Mouse (Mus musculus) midbrain, postnatal 0 days (tissue): ENCODE results near the gene Tnxb. TPM values are rescaled to one million over a fixed set of nuclear protein-coding genes. Genes with fewer than 3 reads are reported as not detected.
A peak's percentile ranks its signal among the peaks of the same experiment; 100 is the strongest.

Source experiments
- ATAC-seq: fragments of 200-750 bp; cut with Nextera tagmentation; 2 replicates; pipeline ENCODE4 v1.8.0; 2017; ENCODE audit warnings: moderate number of reproducible peaks, mild to moderate bottlenecking, moderate TSS enrichment, moderate library complexity; ENCODE audit not compliant: low FRiP score
- DNase-seq: peaks from one replicate; pipeline ENCODE4 v3.0.0-alpha.2; 2015; ENCODE audit warnings: low spot score
- H3K27ac ChIP-seq: fragments of 300-500 bp; sonication (generic); 2 replicates; pipeline ENCODE4 v1.5.1; 2014; ENCODE audit warnings: low read depth, mild to moderate bottlenecking, low read length, mixed read lengths
- H3K27me3 ChIP-seq: fragments of 300-500 bp; sonication (generic); 2 replicates; pipeline ENCODE4 v1.6.1; 2014; ENCODE audit warnings: low read length, control low read depth, mixed read lengths; ENCODE audit not compliant: insufficient read depth
- H3K36me3 ChIP-seq: fragments of 300-500 bp; sonication (generic); 2 replicates; pipeline ENCODE4 v1.6.1; 2014; ENCODE audit warnings: low read length, control low read depth, mixed read lengths; ENCODE audit not compliant: insufficient read depth
- H3K4me1 ChIP-seq: fragments of 300-500 bp; sonication (generic); 2 replicates; pipeline ENCODE4 v1.6.1; 2014; ENCODE audit warnings: mild to moderate bottlenecking, control low read depth, antibody characterized with exemption, low read length, mixed read lengths; ENCODE audit not compliant: insufficient read depth
- H3K4me2 ChIP-seq: fragments of 300-500 bp; sonication (generic); 2 replicates; pipeline ENCODE4 v1.6.1; 2014; ENCODE audit warnings: low read depth, mild to moderate bottlenecking, low read length, mixed read lengths; ENCODE audit not compliant: poor library complexity, severe bottlenecking
- H3K4me3 ChIP-seq: fragments of 300-500 bp; sonication (generic); 2 replicates; pipeline ENCODE4 v1.5.1; 2014; ENCODE audit warnings: low read depth, mild to moderate bottlenecking, low read length, moderate library complexity
- H3K9ac ChIP-seq: fragments of 300-500 bp; sonication (generic); replicated peaks from 2 replicates; pipeline ENCODE4 v1.6.1; 2014; ENCODE audit warnings: mild to moderate bottlenecking, low read length, moderate library complexity, mixed read lengths; ENCODE audit not compliant: poor library complexity, severe bottlenecking
- H3K9me3 ChIP-seq: fragments of 300-500 bp; sonication (generic); 2 replicates; pipeline ENCODE4 v1.6.1; 2016; ENCODE audit warnings: low read length, control low read depth
- CTCF ChIP-seq: IDR thresholded peaks from 2 replicates; pipeline ENCODE4 v1.5.1; 2016; ENCODE audit warnings: antibody characterized with exemption, mild to moderate bottlenecking
- WGBS: fragments of 180-500 bp; shearing (Covaris S2); extraction: QIAGEN DNeasy Blood & Tissue Kit; methylation state at CpG from one replicate; pipeline ENCODE4 v1.1.7; 2014; 5-methylcytosine and 5-hydroxymethylcytosine counted together
- polyA plus RNA-seq: library from polyadenylated mRNA; unstranded; fragments of >200 nt; fragmentation: Nextera tagmentation; extraction: Ambion mirVana; gene quantifications from 2 replicates; pipeline ENCODE4 v1.2.1, GENCODE M21; 2015
- total RNA-seq: library from RNA; depleted of rRNA; stranded (reverse); fragments of >200 nt; gene quantifications from 2 replicates; pipeline ENCODE4 v1.2.3, GENCODE M21; 2014

Tnxb gene
- total and polyA plus RNA-seq, 2 experiments from 2014 or later: 0.30 to 3.5 TPM

- DNase-seq (peak; percentile 95), ATAC-seq (peak; percentile 80)
- Histone ChIP-seq H3K4me3 (peak overlapping the region; percentile 74), H3K36me3 (peaks cover 7% of the 10 kb centered on the region), H3K4me1 (peaks cover 20% of the 10 kb centered on the region), H3K9me3 (no peaks in the 10 kb centered on the region), H3K4me2 (peak overlapping the region; percentile 89), H3K9ac (peak overlapping the region; percentile 65), H3K27ac (peak overlapping the region; percentile 92), H3K27me3 (no peaks in the 10 kb centered on the region)
- TF ChIP-seq CTCF: no peak; the same call in 1 of the 2 replicates
- under 1% methylated on average over 37 of the region's 45 CpGs for WGBS
Measured at GRCm38 (mm10) chr17:34627093-34627942, 43.0 kb upstream of the Tnxb start.

GRCm38 (mm10) chr17:34627943-34628643 lies 42.2 kb upstream of the Tnxb start, which contains the start of gene Ppt2:
TSS of gene Ppt2 (minus strand) at chr17:34628510.
- Histone ChIP-seq H3K27ac (peak within 1 kb of the TSS; percentile 92), H3K4me1 (peaks cover 20% of the 10 kb centered on the region), H3K36me3 (no peaks in the 10 kb centered on the region), H3K9me3 (no peaks in the 10 kb centered on the region), H3K4me2 (peak within 1 kb of the TSS; percentile 89), H3K27me3 (no peaks in the 10 kb centered on the region), H3K4me3 (peak within 1 kb of the TSS; percentile 74), H3K9ac (peak within 1 kb of the TSS; percentile 65)
- DNase-seq: no peak
- WGBS: 2% methylated on average over 29 of the region's 29 CpGs
- no peak for ATAC-seq
- TF ChIP-seq CTCF: no peak; the same call in 1 of the 2 replicates

GRCm38 (mm10) chr17:34628644-34628967 lies 41.7 kb upstream of the Tnxb start:
- ATAC-seq (no peak), DNase-seq (no peak)
- Histone ChIP-seq H3K4me3 (peak overlapping the region; percentile 74), H3K9me3 (no peaks in the 10 kb centered on the region), H3K4me2 (peak overlapping the region; percentile 89), H3K27ac (peak overlapping the region; percentile 92), H3K27me3 (no peaks in the 10 kb centered on the region), H3K4me1 (peaks cover 20% of the 10 kb centered on the region), H3K36me3 (no peaks in the 10 kb centered on the region), H3K9ac (peak overlapping the region; percentile 65; the same call in 1 of the 2 replicates)
- TF ChIP-seq CTCF: no peak
- 21% methylated on average over 5 of the region's 5 CpGs for WGBS

GRCm38 (mm10) chr17:34629221-34629751 lies 41.0 kb upstream of the Tnxb start, which contains the start of gene Prrt1:
TSS of gene Prrt1 (plus strand) at chr17:34629533.
- DNase-seq: peak; percentile 78
- Histone ChIP-seq H3K27me3 (no peaks in the 10 kb centered on the region), H3K4me3 (peak within 1 kb of the TSS; percentile 74), H3K4me2 (peak within 1 kb of the TSS; percentile 89), H3K9ac (peak within 1 kb of the TSS; percentile 65), H3K27ac (peak within 1 kb of the TSS; percentile 92), H3K4me1 (peaks cover 20% of the 10 kb centered on the region), H3K9me3 (no peaks in the 10 kb centered on the region), H3K36me3 (no peaks in the 10 kb centered on the region)
- ATAC-seq: no peak; the same call in 1 of the 2 replicates
- TF ChIP-seq CTCF: no peak
- WGBS: 2% methylated on average over 16 of the region's 16 CpGs

GRCm38 (mm10) chr17:34629796-34630603 lies 40.3 kb upstream of the Tnxb start:
- H3K27ac ChIP-seq: 0 out of 2 replicates have a peak overlapping the region, but pooled peaks have one; percentile 12
- peak overlapping the region; percentile 74 for H3K4me3 ChIP-seq
- peaks cover 20% of the 10 kb centered on the region for H3K4me1 ChIP-seq
- DNase-seq (no peak), ATAC-seq (no peak)
- H3K9ac ChIP-seq: peak overlapping the region; percentile 54; the same call in 1 of the 2 replicates
- 22% methylated on average over 12 of the region's 12 CpGs for WGBS
- H3K36me3 ChIP-seq: no peaks in the 10 kb centered on the region
- peak overlapping the region; percentile 89 for H3K4me2 ChIP-seq
- TF ChIP-seq CTCF: no peak
- H3K27me3 ChIP-seq: no peaks in the 10 kb centered on the region
- no peaks in the 10 kb centered on the region for H3K9me3 ChIP-seq
